Mouse (Mus musculus) adrenal gland, postnatal 36 days (tissue): Measurements from ENCODE around the gene Gm20605. TPM values are rescaled to one million over a fixed set of nuclear protein-coding genes. Genes with fewer than 3 reads are reported as not detected.
"Not testable (repeated sequence)": the region's sequence is repeated elsewhere in the genome, so short reads cannot be mapped to it uniquely, and the experiment has no call there.

Source experiments
- DNase-seq, 2 experiments: peaks; one replicate each; pipeline ENCODE4 v3.0.0; 2021; ENCODE audit warnings: mixed read lengths in 1 of 2
- total RNA-seq, 2 experiments: library from RNA; stranded (reverse); gene quantifications; 2 replicates each; pipeline ENCODE4 v1.2.3; 2021

Gene Gm20605
- total RNA-seq, 2 experiments from 2014 or later: 7.9 to 9.6 TPM

DNA sequence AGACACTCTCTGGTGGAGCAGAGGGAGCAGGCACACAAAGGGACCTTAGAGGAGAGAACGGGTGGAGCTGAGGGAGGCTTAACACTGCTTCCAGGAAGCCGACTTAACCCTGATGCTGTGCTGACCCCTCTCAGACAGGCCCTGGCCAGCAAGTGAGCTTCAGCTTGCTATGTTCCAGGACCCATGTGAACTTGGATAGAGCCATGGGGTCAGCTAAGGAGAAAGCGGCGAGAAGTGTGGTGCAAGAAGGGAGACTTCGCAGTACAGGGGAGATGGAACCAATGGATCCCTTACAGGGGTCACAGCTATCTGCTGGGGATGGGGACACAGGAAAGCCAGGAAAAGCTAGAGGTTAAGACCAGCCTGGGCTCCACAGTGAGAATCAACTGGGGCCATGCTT, 15.9 kb upstream of the Gm20605 start:
- no peak for DNase-seq

DNA sequence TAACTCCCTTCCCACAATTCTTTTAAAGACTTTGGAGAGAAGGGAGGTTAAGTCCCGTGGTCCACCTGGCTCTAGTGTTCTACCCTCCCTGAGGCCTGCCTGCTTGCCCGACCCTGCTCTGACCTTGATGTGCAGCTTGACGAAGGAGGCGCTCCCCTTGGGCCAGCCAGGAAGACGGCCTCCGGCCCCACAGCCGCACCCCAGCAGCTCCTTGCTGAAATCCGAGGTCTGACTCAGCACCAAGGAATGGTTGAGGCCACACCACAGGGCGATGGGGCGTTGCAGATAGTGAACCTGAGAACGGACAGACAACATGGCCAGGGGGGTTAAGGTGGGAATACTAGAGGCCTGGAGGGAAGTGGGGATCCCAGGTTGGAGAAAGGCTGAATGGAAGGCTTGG, 15.4 kb upstream of the Gm20605 start, which contains the start of gene Pcolce:
Pcolce (minus strand) TSS at position 235 of the 400 bp plus-strand sequence.
- peak; percentile 76 to 81 for DNase-seq

DNA sequence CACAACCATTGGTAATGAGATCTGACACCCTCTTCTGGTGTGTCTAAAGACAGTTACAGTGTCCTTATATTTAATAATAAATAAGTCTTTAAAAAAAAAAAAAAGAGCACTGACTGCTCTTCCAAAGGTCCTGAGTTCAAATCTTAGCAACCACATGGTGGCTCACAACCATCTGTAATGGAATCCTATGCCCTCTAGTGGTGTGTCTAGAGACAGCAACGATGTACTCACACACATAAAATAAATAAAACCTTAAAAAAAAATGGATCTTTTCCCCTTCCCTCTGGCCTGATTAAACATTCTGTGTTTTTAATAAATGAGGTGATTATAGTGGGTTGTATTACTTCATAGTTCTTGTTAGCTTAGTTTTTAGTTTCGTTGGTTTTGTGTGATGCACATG, 14.1 kb upstream of the Gm20605 start:
- DNase-seq: not testable (repeated sequence)

DNA sequence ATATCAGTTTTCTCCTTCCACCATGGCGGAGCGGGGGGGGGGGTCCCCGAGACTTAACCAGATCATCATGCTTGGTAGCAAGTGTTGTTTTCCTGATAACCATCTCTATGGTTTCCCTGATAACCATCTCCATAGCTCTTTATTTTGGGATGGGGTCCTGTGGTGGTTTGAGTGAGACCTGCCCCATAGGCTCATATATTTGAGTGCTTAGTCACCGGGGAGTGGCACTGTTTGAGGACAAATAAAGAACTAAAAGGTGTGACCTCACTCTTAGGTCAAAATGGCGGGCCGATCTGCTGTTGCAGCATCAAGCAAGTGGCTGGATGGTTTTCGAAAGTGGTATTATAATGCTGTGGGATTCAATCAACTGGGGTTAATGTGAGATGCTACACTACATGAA, 13.6 kb upstream of the Gm20605 start:
- no peak for DNase-seq

DNA sequence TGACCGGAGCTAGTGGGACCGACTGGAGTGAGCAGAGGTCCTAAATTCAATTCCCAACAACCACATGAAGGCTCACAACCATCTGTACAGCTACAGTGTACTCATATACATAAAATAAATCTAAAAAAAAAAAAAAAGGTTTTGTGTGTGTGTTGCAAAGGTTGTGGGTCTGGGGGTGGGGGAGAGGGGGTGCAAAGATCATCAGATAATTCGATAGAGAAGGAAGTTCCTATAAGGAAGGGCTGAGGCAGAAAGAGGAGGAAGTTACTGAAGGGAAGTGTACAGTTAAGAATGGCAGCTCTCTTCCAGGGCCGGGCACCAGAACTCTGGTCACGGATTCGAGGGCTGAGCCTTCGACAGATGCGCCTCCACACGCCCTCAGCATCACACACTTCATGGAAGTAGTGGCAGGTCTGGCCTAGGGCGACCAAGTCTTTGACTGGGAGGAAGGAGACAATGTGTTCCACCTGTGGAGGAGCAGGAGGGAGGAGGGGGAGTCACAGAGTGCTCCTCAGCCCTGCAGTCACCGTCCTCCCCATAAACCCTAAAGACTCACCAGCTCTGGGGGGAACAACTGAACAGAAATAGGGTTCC, 4.9 kb upstream of the Gm20605 start:
- no peak for DNase-seq

DNA sequence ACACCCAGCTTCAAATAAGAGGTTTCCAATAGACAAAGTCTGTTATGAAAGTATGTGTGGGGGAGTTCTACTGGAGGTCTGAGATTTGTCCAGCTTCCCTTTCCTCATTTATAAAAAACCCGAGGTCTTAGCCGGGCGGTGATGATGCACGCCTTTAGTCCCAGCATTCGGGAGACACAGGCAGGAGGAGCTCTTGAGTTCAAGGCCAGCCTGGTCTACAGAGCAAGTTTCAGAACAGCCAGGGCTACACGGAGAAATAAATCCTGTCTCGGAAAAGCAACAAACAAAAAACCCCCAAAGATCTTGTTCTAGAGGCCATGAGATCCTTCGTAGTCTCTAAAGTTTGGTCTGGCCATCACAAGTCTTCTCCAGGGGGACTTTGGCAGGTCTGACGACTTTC, 984 bp upstream of the Gm20605 start:
- DNase-seq: peak; percentile 59 to 64

DNA sequence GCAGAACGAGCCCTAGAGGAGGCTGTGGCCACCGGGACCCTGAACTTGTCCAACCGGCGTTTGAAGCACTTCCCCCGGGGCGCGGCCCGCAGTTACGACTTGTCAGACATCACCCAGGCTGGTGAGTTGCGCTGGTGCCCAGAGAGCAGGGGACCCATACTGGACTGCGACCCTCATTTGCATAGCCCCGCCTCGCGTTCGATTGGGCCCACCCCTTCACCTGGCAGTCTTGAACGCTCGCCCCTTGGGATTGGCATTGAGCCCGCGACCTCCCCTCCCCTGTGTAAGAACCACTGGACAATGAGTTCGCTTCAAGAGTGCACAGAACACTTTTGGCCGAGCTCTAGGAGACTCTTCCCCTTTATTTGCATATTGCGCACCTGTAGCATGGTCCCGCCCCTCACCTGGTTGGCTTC, 339 bp downstream of the Gm20605 start:
- no peak for DNase-seq

DNA sequence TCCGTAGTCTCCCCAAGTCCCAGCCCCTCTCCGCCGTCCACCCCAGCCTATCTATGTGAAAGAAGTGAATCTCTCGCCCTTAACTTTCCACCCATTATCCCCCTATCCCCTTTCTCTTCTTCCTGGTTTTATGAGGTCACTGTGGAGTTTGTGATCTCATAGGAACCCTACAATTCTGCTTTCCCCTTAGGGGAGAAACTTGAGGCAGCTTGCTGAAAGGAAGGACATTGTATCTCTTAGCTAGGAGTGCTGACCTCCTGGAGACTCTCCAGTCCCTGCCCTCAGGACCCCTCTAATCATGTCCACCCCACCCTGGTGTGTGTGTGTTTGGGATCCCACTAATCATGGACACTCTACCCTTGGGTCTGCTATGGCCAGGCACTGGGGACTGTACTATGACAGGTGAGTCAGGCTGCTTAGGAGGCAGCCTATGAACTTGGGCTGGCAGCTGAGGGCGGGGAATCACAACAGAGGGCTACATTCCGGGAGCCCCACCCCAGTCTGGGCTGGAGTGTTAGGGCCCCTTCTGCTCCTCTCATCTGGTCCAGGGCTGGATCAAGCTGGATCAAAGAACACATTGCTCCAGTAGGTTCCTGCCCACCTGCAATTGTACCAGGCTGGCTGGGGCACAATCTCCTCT, 1.1 kb downstream of the Gm20605 start:
- DNase-seq: no peak

DNA sequence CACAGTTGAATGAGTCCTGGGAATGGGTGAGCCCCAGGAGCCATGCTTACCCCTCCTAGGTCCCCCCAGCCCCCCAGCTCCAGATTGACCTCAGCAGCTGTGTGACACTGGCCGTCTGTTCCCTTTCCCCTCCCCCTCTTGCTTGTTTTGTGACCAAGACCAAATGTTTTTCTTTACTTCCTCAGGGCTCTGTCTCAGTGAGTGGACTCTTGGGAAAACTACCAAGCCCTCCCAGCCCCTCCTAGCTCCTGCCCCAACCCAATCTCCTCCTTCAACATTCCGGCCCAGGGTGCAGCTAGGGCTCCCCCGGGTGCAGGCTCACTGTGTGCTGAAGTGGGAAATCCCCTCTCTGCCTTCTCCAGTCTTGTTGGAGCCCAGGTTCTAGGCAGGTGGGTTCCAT, 1.6 kb downstream of the Gm20605 start:
- DNase-seq: no peak

DNA sequence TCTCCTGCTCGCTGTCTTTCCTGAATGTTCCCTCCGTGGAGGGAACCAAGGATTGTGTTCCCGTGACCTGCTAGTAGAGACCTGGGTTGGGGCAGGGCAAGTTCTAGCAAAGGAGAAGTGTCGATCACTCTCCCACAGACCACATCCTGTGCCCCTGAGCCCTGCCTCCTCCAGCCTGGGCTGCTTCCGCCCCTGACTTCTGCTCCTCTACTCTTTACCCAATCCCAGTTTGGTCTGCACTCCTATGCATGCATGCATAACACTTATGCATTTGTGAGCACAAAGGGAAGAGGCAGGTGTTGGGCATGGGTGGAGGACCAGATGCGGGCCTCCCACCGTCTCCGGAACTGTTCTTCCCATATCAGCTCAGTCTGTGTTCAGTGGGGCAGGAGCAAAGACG, 2.2 kb downstream of the Gm20605 start:
- DNase-seq: no peak

DNA sequence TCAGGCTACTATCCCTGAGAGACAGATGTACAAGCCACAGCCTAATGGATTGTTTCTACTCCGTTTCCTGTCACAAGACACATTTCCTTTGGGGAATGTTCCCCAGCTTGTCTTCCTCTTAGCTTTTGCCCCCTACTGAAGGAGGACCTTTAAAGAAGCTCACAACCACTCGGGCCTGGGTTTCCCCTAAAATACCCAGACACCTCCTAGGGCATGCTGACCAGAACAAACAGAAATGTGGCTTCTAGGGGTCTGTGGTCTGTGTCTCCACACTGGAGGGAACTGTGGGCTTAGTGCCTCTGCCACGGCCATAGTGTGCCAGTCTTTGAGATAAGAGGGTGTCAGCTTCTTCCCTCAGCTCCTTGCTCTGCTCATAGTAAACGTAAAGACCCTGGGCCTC, 2.6 kb downstream of the Gm20605 start:
- DNase-seq: no peak

DNA sequence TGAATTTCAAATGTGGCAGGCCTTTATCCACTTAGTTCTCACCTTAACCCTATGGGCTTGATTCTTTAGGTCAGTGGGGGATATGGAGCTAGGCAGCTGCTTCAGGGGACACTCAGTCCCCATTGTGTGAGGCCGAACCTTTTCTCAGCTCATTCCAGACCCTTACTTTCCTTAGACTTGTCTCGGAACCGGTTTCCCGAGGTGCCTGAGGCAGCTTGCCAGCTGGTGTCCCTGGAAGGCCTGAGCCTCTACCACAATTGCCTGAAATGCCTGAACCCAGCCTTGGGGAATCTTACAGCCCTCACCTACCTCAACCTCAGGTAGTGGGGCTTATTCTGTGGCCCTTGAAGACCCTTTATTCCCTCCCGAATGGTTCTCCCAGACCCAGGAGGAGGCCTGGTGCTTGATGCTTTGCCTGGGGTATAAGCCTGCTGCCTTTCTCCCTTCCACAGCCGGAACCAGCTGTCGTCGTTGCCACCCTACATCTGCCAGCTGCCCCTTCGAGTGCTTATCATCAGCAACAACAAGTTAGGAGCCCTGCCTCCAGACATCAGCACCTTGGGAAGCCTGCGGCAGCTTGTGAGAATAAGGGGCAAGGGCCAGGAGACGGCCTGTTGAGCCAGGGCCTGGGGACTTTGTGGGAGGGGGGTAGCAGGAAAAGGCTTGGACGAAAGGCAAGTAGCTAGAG, 4.6 kb downstream of the Gm20605 start:
- no peak for DNase-seq

DNA sequence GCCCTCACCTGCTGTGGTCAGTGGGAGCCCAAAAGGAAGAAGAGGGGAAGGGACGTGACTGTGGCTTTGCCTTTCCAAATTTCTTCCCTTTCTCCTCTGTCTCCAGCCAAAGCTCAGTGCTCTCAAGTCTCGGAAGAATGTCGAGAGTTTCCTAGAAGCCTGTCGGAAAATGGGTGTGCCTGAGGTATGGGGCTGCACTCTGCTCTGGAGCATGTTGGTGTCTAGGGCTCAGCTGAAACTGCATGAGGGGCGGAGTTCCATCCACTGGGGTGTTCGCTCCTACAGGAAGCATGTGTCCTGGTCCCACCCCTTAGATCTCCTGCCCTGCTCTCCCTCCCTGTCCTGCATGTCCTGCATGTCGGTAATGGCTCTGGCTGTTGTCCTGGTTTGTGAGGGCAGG, 10.5 kb downstream of the Gm20605 start:
- DNase-seq: no peak

DNA sequence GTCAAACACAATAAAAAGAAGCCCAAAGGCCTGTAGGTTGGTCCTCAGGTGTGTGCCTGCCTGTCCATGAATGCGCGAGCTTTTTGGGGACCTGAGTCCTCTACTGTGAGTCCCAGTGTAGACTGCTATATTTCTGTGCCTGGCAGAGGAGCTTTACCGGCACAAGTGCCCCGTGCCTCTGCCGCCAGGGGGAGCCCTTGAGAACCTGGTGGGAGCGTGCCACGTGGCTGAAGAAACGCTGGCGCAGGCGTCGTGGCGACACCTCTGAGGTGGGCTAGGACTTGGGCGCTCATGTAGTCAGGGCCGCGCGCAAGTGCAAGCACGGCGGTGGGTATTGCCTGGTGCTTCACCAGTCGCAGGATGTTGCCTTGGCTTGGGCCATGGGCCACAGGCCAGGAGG, 12.1 kb downstream of the Gm20605 start, which contains the start of gene Sap25:
Sap25 (plus strand) TSS at position 281 of the 400 bp plus-strand sequence.
- DNase-seq: peak; percentile 40 to 68

DNA sequence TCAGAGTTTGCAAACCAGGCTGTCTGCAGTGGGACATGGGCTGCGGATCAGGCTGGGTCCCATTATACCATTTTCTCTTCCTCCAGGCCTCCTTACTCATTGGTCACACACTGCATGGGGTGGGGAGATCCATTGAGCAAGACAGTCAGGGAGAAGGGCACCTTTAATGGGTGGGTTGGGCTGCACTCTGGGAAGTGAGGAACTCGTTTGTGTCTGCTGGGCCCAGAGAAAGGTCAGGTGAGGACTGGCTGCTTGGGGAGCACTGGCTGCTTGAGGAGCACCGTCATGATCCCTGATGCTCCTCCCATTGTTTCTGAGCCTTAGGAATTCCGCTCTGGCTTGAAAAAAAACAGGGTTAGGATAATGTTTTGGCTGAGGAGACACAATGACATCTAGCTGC, 13.9 kb downstream of the Gm20605 start:
- DNase-seq: no peak

DNA sequence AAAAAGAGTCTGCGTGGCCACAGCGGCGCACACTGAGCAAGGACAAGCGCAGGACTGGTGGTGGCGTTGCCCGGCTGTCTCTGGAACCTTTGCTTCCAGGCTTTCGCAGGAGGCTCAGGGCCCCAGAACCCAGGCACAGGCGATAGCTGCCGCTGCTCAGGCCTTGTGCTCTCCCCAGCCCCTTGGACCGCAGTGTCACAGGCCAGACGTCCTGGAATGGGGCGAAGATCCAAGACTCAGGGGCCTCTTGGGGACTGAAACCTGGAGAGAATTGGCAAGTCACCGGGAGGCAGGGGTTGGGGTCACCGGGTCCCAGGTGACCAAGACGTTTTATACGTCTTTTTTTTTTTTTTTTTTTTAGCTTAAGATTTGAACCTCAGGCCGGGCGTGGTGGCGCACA, 15.5 kb downstream of the Gm20605 start:
- no peak for DNase-seq

DNA sequence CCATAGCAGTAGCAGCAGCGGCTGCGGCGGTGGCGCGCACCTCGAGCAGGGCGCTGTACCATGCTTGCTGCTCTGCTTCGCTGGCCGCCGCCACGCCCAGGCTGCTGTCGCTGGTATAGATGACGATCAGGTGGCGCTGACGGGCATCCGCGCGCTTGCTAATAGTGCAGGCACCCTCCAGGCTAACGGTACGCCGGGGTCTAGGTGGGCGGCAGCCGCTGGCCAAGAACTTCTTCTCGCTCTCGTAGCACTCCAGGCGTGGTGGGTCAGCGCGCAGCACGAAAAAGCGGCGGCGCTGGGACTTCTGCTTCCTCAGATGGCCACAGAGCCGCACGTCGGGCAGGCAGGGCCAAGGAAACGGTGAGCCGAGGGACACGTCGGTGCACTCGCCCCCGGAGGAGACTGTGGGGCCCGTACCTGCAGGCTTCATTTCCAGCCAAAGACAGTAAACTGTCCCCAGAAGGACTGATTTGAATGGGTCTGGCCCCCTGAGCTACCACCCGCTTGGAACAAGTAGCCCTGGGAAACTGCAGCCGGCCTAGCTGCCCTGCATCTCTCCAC, 16.2 kb downstream of the Gm20605 start:
- DNase-seq: peak; percentile 33 to 43

DNA sequence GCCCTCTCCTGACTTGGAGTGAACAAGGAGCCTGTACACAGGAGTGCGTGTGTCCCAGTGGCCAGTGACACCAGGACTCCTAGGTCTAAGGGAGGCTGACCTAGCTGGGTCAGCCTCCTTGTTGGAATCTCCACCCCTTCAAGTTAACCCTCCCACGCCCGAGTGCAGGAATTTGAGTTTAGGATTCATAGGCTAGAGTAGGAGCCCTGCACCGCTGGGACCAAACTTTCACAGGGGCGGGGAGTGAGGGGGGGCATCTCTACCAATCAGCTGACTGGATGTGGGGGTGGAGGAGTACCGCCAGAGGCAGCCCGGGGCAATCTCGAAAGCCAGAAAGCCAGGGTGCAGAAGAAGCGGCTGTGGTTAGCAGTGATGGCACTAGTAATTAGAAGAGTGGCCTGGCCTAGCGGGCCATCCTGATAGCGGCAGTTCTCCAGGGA, 16.7 kb downstream of the Gm20605 start, which contains the start of gene Irs3:
Irs3 (minus strand) TSS at position 63 of the 440 bp plus-strand sequence.
- peak in 1 of 2 experiments; percentile 47 for DNase-seq

DNA sequence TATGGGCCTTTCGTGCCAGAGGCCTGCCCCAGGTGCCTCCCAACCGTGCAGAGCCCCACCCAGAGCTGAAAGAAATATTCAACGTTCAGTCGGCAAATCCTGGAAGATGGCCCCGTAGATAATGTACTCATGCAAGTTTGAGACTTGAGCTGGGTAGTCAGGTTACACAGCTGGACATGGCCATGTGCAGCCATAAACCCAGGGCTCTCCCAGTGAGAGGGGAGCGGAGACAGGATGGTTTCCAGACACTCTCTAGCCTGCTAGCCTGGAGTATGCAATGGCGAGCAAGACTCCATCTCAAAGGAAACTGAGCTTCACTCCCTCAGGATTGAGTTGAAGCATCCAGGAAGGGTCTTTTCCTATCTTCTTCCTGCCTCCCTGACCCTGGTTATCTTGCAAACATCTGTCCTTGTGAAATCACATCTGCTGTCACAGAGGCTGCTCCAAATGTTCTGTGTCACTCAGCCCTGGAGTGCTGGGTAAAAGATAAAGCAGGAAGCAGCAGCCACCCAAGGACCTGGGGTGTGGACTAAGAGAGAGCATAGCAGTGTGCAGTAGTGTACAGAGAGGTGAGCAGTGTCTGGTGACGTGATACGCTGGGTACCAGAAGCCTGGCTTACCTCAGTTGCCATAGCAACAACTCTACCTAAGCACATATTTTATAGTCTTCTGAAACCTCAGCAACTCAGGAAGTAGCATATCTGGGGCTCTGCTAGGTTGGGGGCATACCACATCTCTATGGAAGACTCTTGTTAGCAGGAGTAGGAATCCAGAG, 19.0 kb downstream of the Gm20605 start:
- no peak for DNase-seq

DNA sequence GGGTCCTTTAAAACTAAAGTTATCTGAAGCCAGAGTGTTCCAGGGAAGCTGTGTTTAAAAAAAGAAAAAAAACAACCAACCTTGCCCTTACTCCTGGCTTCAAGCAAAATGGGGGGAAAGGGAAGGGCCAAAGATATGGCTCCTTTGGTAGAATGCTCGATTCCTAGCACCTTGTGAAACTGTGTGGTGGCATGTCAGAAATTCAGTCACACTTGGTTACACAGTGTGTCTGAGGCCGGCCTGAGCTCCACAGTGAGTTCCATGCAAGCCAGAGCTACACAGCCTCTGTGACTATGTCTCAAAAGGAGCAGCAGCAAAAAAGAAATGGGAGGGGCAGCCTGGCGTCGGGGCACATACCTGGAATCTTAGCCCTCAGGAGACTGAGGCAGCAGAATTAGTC, 20.3 kb downstream of the Gm20605 start:
- DNase-seq: no peak

DNA sequence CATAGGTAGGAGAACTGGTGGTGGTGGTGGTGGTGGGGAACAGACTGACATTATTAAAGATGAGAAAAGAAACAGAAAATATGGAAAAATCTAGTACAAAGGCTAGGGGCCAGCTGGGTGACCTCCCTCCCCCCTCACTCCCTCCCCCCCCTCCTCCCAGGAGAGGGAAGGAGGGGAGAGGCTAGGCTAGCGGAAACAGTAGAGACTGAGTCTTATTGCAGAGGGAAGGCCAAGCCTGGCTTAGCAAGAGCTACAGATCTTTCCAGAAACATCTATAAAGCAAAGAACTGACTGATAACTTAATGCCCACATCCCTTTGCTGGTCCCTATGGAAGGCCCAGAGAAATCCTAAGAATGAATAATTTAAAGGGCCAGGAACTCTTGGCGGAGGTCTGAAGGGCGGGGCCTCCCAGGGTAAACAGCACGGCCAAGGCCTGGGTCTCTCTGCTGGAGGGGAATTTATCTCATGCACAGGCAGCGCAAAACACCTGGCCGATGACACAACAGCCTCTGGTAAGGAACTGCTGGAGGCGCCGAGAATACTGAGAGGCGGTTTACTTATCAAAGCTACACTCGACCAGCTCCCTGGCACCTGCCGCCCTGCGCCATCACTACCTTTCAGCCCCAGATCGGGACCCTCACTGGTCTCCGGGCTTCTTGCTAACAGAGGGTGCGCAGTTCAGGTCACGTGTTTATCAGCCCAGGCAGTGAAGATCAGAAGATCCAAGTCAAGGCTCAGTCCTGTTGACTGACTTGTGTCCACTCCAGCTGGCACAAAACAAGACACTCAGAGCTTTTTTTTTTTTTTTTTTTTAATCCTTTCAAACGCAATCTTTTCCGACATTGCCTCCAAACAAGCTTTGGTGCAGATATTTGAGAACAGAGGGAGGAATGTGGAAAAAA, 20.9 kb downstream of the Gm20605 start:
- no peak for DNase-seq
